Mouse (Mus musculus) kidney, adult 2 months (tissue): ENCODE data around the gene Ccdc40.
A peak's percentile ranks its signal among the peaks of the same experiment; 100 is the strongest.

ENCODE experiments used
- CTCF ChIP-seq: fragments of 200-500 bp; conservative IDR thresholded peaks from 2 replicates; pipeline ENCODE4 v1.5.1; 2011; ENCODE audit warnings: low read depth, mild to moderate bottlenecking, control low read depth, low read length, moderate library complexity, mixed read lengths; ENCODE audit not compliant: insufficient read depth, insufficient read length
- POLR2A ChIP-seq: fragments of 200-500 bp; IDR thresholded peaks from one replicate; pipeline ENCODE4 v1.6.1; 2011; ENCODE audit warnings: low read depth, low read length, control low read depth

GRCm38 (mm10) chr11:119304904-119305712, 76.7 kb downstream of the Ccdc40 start:
- TF ChIP-seq POLR2A: no peak
- TF ChIP-seq CTCF: peak; percentile 82
